Mouse (Mus musculus) liver, embryonic 14.5 days (tissue): ENCODE data around the gene Megf6.

Experiments
- CTCF ChIP-seq: IDR thresholded peaks from 2 replicates; pipeline ENCODE4 v1.5.1; 2016; ENCODE audit warnings: antibody characterized with exemption, low read depth, control low read depth
- EP300 ChIP-seq: IDR thresholded peaks from 2 replicates; pipeline ENCODE4 v1.6.1; 2016; ENCODE audit warnings: antibody characterized with exemption, low read depth

GRCm38 (mm10) chr4:154137139-154137538 lies 33.4 kb upstream of the Megf6 start:
- TF ChIP-seq EP300 (no peak), CTCF (no peak)
